Mouse (Mus musculus): ENCODE measurements around the gene Nop16.

DNA sequence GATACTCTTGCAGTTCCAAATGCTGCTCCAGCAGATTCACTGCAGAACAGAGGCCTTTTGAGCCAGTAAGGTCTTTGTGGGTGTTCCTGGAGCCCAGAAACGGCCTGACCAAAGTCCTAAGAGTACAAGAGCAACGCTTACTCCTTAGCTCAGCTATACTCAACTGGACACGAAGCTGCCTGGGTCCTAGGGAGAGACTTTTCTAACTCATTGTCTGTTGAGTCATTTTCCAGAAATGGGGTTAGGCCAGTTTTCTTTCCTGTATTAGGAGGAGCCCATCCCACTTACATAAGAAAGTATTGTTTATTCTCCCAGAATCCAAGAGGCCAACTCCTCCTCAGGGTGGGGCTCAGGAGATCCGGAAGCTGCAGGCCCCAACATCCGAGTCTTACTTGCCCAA, 15.5 kb upstream of the Nop16 start:
- TF ChIP-seq CTCF (IDR thresholded peaks at IDR 0.05; ENCODE audit: insufficient read depth, low read length) (no peak), POLR2A (IDR thresholded peaks at IDR 0.05; ENCODE audit: borderline replicate concordance, extremely low read depth, low read depth, low read length) (no peak)
